In the genomic region with DNA sequence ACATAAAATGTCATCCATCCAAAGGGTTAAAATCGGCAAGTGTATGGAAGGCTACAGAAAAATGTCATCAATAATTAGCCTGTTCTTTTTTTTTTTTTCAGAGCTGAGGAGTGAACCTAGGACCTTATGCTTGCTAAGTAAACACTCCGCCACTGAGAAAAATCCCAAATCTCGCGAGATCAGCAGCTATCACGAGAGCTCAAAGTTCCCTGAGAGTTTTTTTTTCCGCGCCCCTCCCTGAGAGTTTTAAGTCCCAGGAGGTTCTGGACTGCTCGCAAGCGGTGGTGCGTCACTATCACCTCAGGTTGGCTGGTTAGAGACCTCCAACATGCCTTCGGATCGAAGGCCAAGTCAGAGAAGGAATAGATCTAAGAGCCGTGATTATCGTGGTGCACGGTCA, we compare ENCODE assay signal across 13 mouse cellular contexts. TPM values are rescaled to one million over a fixed set of nuclear protein-coding genes. Genes with fewer than 3 reads are reported as not detected.
"Had no signal": no experiment of that assay in that cellular context is flagged by ENCODE, and none has a peak within 500 bp of the region (broad histone marks: within the 10 kb centered on the region; RNA-seq: fewer than 3 reads in every experiment).

A gene (plus strand): TSS at position 234 of the 400 bp plus-strand sequence.

- H3K27me3 ChIP-seq: kidney, embryonic 15.5 days; liver, embryonic 13.5 days; lung, embryonic 15.5 days; midbrain, embryonic 13.5 days; stomach, embryonic 15.5 days had no signal

- H3K4me1 ChIP-seq: kidney, embryonic 15.5 days; limb, embryonic 10.5 days; liver, embryonic 13.5 days; lung, embryonic 15.5 days; midbrain, embryonic 13.5 days; stomach, embryonic 15.5 days had no signal

- H3K27ac ChIP-seq: kidney, embryonic 15.5 days; limb, embryonic 10.5 days; liver, embryonic 13.5 days; lung, embryonic 15.5 days; midbrain, embryonic 13.5 days; stomach, embryonic 15.5 days had no signal

- DNase-seq: kidney, adult 2 months; liver, embryonic 13.5 days; liver, postnatal 0 days; thymus, adult 18-20 months; thymus, postnatal 14 days had no signal

- H3K9ac ChIP-seq: kidney, embryonic 15.5 days; liver, embryonic 13.5 days; liver, postnatal 0 days; lung, embryonic 15.5 days; midbrain, embryonic 13.5 days; stomach, embryonic 15.5 days had no signal

- H3K36me3 ChIP-seq: kidney, embryonic 15.5 days; limb, embryonic 10.5 days; liver, embryonic 13.5 days; lung, embryonic 15.5 days; midbrain, embryonic 13.5 days; stomach, embryonic 15.5 days had no signal

- H3K4me3 ChIP-seq: kidney, embryonic 15.5 days; limb, embryonic 10.5 days; liver, embryonic 13.5 days; lung, embryonic 15.5 days; midbrain, embryonic 13.5 days; stomach, embryonic 15.5 days had no signal

- H3K9me3 ChIP-seq: kidney, embryonic 15.5 days; limb, embryonic 10.5 days; liver, embryonic 13.5 days; lung, embryonic 15.5 days; midbrain, embryonic 13.5 days; stomach, embryonic 15.5 days had no signal

RNA-seq across cellular contexts. Expression of the gene that starts here (rescaled TPM):
- polyA plus RNA-seq: kidney, adult 2 months; kidney, embryonic 15.5 days; large intestine, adult 2 months; limb, embryonic 10.5 days; liver, postnatal 0 days; midbrain, postnatal 0 days; neural tube, embryonic 14.5 days had no signal
